Mouse (Mus musculus): ENCODE results near the gene Olfr97. TPM values are rescaled to one million over a fixed set of nuclear protein-coding genes. Genes with fewer than 3 reads are reported as not detected.

Olfr97 gene
- total and polyA plus RNA-seq, 2 experiments from 2014 or later = not detected

DNA sequence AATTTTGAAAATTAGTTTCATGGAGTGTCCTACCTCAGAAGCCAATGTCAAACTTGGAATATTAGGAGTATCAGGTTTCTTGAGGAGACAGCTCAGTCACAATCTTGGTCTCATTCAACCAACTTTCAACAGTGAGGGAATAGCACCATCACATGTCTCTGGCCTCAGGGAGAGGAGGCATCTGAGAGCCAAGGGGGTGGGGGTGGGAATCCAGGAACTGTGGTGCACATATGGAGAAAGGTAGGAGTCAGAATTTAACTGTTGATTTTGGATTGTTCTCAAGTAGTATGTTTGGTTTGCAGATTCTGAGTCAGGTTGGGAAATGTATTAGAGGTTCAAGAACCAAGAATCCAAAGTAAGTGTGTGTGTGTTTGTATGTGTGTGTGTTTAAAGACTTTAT is 44.1 kb downstream of the Olfr97 start:
- no peaks in the 10 kb centered on the region for H3K4me1 ChIP-seq (ENCODE audit: insufficient read depth, low read length)
- H3K4me2 ChIP-seq (ENCODE audit: low read depth, low read length, poor library complexity, severe bottlenecking) = no peak overlapping the region
- ATAC-seq (ENCODE audit: low FRiP score) (no peak), DNase-seq (ENCODE audit: low spot score) (no peak)
- H3K27me3 ChIP-seq (ENCODE audit: insufficient read depth, low read length) = peaks cover 3% of the 10 kb centered on the region; the same call in 1 of the 2 replicates
- no peak for TF ChIP-seq CTCF (IDR thresholded peaks at IDR 0.05)
- no peaks in the 10 kb centered on the region for H3K9me3 ChIP-seq (ENCODE audit: low read length)
- no peak overlapping the region for H3K9ac ChIP-seq (replicated peaks; ENCODE audit: low read length, poor library complexity, severe bottlenecking)
- no peak overlapping the region for H3K27ac ChIP-seq (ENCODE audit: low read depth, low read length)
- no peaks in the 10 kb centered on the region for H3K36me3 ChIP-seq (ENCODE audit: insufficient read depth, low read length)
- no peak overlapping the region for H3K4me3 ChIP-seq (ENCODE audit: low read depth, low read length)

DNA sequence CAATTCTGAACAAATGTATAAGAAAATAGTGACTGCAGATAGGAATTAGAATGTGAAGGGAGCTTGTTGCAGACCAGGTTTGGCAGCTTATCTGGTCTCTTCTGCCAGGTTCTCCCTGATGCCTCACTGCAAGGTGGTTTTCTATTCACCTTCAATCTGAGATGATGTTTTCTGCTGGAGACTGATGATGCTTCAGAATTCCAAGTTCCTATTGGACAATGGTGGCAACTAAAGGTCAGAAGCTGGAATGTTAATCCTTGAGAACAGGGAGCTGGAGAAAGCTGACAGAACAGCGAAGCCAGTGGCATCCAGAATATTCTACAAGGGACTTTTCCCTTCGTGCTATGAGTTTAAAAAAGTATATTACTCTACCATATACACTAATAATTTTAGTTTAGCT is 46.4 kb downstream of the Olfr97 start:
- Histone ChIP-seq H3K9me3 (ENCODE audit: low read length) (no peaks in the 10 kb centered on the region), H3K4me1 (ENCODE audit: insufficient read depth, low read length) (no peaks in the 10 kb centered on the region), H3K27ac (ENCODE audit: low read depth, low read length) (no peak overlapping the region), H3K4me3 (ENCODE audit: low read depth, low read length) (no peak overlapping the region), H3K27me3 (ENCODE audit: insufficient read depth, low read length) (no peaks in the 10 kb centered on the region), H3K36me3 (ENCODE audit: insufficient read depth, low read length) (no peaks in the 10 kb centered on the region), H3K4me2 (ENCODE audit: low read depth, low read length, poor library complexity, severe bottlenecking) (no peak overlapping the region), H3K9ac (replicated peaks; ENCODE audit: low read length, poor library complexity, severe bottlenecking) (no peak overlapping the region)
- ATAC-seq (ENCODE audit: low FRiP score) (peak; percentile 66; the same call in 1 of the 2 replicates), DNase-seq (ENCODE audit: low spot score) (peak; percentile 74)
- no peak for TF ChIP-seq CTCF (IDR thresholded peaks at IDR 0.05)
- 29% methylated on average over 2 of the region's 2 CpGs for WGBS

DNA sequence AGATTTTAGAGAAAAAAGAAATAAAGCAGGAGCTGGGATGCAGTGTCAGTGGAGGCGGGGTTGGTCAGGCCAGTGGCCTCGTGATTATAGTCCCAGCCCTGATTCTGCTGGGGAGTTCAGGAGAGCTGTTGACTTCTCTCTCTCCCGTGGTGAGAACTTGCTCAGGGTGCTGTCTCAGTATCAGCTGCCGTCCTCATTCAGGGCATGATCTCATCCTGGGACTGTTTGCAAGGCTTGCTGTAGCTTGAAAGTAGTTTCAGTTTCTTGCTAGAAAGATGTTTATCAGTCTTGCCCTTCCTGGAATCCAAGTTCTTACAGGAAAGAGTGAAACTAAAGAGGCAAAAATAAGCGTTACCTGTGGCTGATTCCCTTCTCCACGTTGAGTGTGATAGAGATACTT is 51.7 kb downstream of the Olfr97 start:
- WGBS = 57% methylated on average over 6 of the region's 6 CpGs
- Histone ChIP-seq H3K9ac (replicated peaks; ENCODE audit: low read length, poor library complexity, severe bottlenecking) (no peak overlapping the region), H3K27me3 (ENCODE audit: insufficient read depth, low read length) (no peaks in the 10 kb centered on the region), H3K27ac (ENCODE audit: low read depth, low read length) (no peak overlapping the region), H3K4me3 (ENCODE audit: low read depth, low read length) (no peak overlapping the region), H3K36me3 (ENCODE audit: insufficient read depth, low read length) (no peaks in the 10 kb centered on the region), H3K4me1 (ENCODE audit: insufficient read depth, low read length) (no peaks in the 10 kb centered on the region), H3K9me3 (ENCODE audit: low read length) (no peaks in the 10 kb centered on the region), H3K4me2 (ENCODE audit: low read depth, low read length, poor library complexity, severe bottlenecking) (no peak overlapping the region)
- TF ChIP-seq CTCF (IDR thresholded peaks at IDR 0.05) = no peak
- no peak for DNase-seq (ENCODE audit: low spot score)
- ATAC-seq (ENCODE audit: low FRiP score) = no peak

Other genes starting within 250 kb of the Olfr97 start
- gene H2-M5, start 247.8 kb downstream of the Olfr97 start, total RNA-seq (2014; rRNA removed) = 2.0 and 4.3 TPM in 2 replicates
- gene H2-M5, start 247.8 kb downstream of the Olfr97 start, polyA plus RNA-seq (2015; fragmentation: Nextera tagmentation; extraction: Ambion mirVana) = 1.3 and 1.6 TPM in 2 replicates
- 140 and 182 TPM in 2 replicates for gene Zfp57, start 236.2 kb downstream of the Olfr97 start, total RNA-seq (2014; rRNA removed)
- gene Zfp57, start 236.2 kb downstream of the Olfr97 start, polyA plus RNA-seq (2015; fragmentation: Nextera tagmentation; extraction: Ambion mirVana) = 166 and 171 TPM in 2 replicates
- gene Mog, start 213.9 kb downstream of the Olfr97 start, total RNA-seq (2014; rRNA removed) = not detected in 2 replicates
- gene Mog, start 213.9 kb downstream of the Olfr97 start, polyA plus RNA-seq (2015; fragmentation: Nextera tagmentation; extraction: Ambion mirVana) = 0.95 and 1.1 TPM in 2 replicates
- gene Gabbr1, start 191.4 kb downstream of the Olfr97 start, total RNA-seq (2014; rRNA removed) = 633 and 639 TPM in 2 replicates
- 111 and 116 TPM in 2 replicates for gene Gabbr1, start 191.4 kb downstream of the Olfr97 start, polyA plus RNA-seq (2015; fragmentation: Nextera tagmentation; extraction: Ambion mirVana)
- not detected in 2 replicates for gene Olfr90, start 148.8 kb downstream of the Olfr97 start, total RNA-seq (2014; rRNA removed)
- not detected in 2 replicates for gene Olfr90, start 148.8 kb downstream of the Olfr97 start, polyA plus RNA-seq (2015; fragmentation: Nextera tagmentation; extraction: Ambion mirVana)
- gene Olfr91, start 139.1 kb downstream of the Olfr97 start, total RNA-seq (2014; rRNA removed) = not detected in 2 replicates
- not detected in 2 replicates for gene Olfr91, start 139.1 kb downstream of the Olfr97 start, polyA plus RNA-seq (2015; fragmentation: Nextera tagmentation; extraction: Ambion mirVana)
- not detected in 2 replicates for gene Olfr92, start 117.2 kb downstream of the Olfr97 start, total RNA-seq (2014; rRNA removed)
- gene Olfr92, start 117.2 kb downstream of the Olfr97 start, polyA plus RNA-seq (2015; fragmentation: Nextera tagmentation; extraction: Ambion mirVana) = not detected in 2 replicates
- not detected in 2 replicates for gene Olfr93, start 75.8 kb downstream of the Olfr97 start, total RNA-seq (2014; rRNA removed)
- gene Olfr93, start 75.8 kb downstream of the Olfr97 start, polyA plus RNA-seq (2015; fragmentation: Nextera tagmentation; extraction: Ambion mirVana) = not detected in 2 replicates
- not detected in 2 replicates for gene Ubd, start 43.4 kb downstream of the Olfr97 start, total RNA-seq (2014; rRNA removed)
- gene Ubd, start 43.4 kb downstream of the Olfr97 start, polyA plus RNA-seq (2015; fragmentation: Nextera tagmentation; extraction: Ambion mirVana) = not detected in 2 replicates
- gene Olfr94, start 36.3 kb downstream of the Olfr97 start, total RNA-seq (2014; rRNA removed) = not detected in 2 replicates
- not detected in 2 replicates for gene Olfr94, start 36.3 kb downstream of the Olfr97 start, polyA plus RNA-seq (2015; fragmentation: Nextera tagmentation; extraction: Ambion mirVana)
- gene Olfr95, start 24.2 kb downstream of the Olfr97 start, total RNA-seq (2014; rRNA removed) = not detected in 2 replicates
- 0.02 TPM in 1 of 2 replicates, not detected in the other for gene Olfr95, start 24.2 kb downstream of the Olfr97 start, polyA plus RNA-seq (2015; fragmentation: Nextera tagmentation; extraction: Ambion mirVana)
- gene Olfr96, start 17.2 kb downstream of the Olfr97 start, total RNA-seq (2014; rRNA removed) = not detected in 2 replicates
- not detected in 2 replicates for gene Olfr96, start 17.2 kb downstream of the Olfr97 start, polyA plus RNA-seq (2015; fragmentation: Nextera tagmentation; extraction: Ambion mirVana)
- not detected in 2 replicates for gene Olfr98, start 26.4 kb upstream of the Olfr97 start, total RNA-seq (2014; rRNA removed)
- not detected in 2 replicates for gene Olfr98, start 26.4 kb upstream of the Olfr97 start, polyA plus RNA-seq (2015; fragmentation: Nextera tagmentation; extraction: Ambion mirVana)
- gene H2-M3, start 32.9 kb upstream of the Olfr97 start, total RNA-seq (2014; rRNA removed) = 1.6 TPM in 2 replicates
- gene H2-M3, start 32.9 kb upstream of the Olfr97 start, polyA plus RNA-seq (2015; fragmentation: Nextera tagmentation; extraction: Ambion mirVana) = 2.5 and 2.6 TPM in 2 replicates
- gene Olfr99, start 46.1 kb upstream of the Olfr97 start, total RNA-seq (2014; rRNA removed) = not detected in 2 replicates
- gene Olfr99, start 46.1 kb upstream of the Olfr97 start, polyA plus RNA-seq (2015; fragmentation: Nextera tagmentation; extraction: Ambion mirVana) = not detected in 2 replicates
- not detected in 2 replicates for gene Olfr101, start 67.0 kb upstream of the Olfr97 start, total RNA-seq (2014; rRNA removed)
- gene Olfr101, start 67.0 kb upstream of the Olfr97 start, polyA plus RNA-seq (2015; fragmentation: Nextera tagmentation; extraction: Ambion mirVana) = not detected in 2 replicates
- not detected in 2 replicates for gene Olfr102, start 79.7 kb upstream of the Olfr97 start, total RNA-seq (2014; rRNA removed)
- not detected in 2 replicates for gene Olfr102, start 79.7 kb upstream of the Olfr97 start, polyA plus RNA-seq (2015; fragmentation: Nextera tagmentation; extraction: Ambion mirVana)
- not detected in 2 replicates for gene Olfr103, start 102.4 kb upstream of the Olfr97 start, total RNA-seq (2014; rRNA removed)
- gene Olfr103, start 102.4 kb upstream of the Olfr97 start, polyA plus RNA-seq (2015; fragmentation: Nextera tagmentation; extraction: Ambion mirVana) = not detected in 2 replicates
- 0.33 TPM in 1 of 2 replicates, not detected in the other for gene Olfr104-ps, start 122.3 kb upstream of the Olfr97 start, total RNA-seq (2014; rRNA removed)
- gene Olfr104-ps, start 122.3 kb upstream of the Olfr97 start, polyA plus RNA-seq (2015; fragmentation: Nextera tagmentation; extraction: Ambion mirVana) = not detected in 2 replicates
- not detected in 2 replicates for gene Olfr105-ps, start 141.7 kb upstream of the Olfr97 start, total RNA-seq (2014; rRNA removed)
- not detected in 2 replicates for gene Olfr105-ps, start 141.7 kb upstream of the Olfr97 start, polyA plus RNA-seq (2015; fragmentation: Nextera tagmentation; extraction: Ambion mirVana)
- not detected in 2 replicates for gene Olfr106-ps, start 153.1 kb upstream of the Olfr97 start, total RNA-seq (2014; rRNA removed)
- gene Olfr106-ps, start 153.1 kb upstream of the Olfr97 start, polyA plus RNA-seq (2015; fragmentation: Nextera tagmentation; extraction: Ambion mirVana) = not detected in 2 replicates
- gene Olfr107, start 161.9 kb upstream of the Olfr97 start, total RNA-seq (2014; rRNA removed) = not detected in 2 replicates
- not detected in 2 replicates for gene Olfr107, start 161.9 kb upstream of the Olfr97 start, polyA plus RNA-seq (2015; fragmentation: Nextera tagmentation; extraction: Ambion mirVana)
- not detected in 2 replicates for gene Olfr108, start 208.2 kb upstream of the Olfr97 start, total RNA-seq (2014; rRNA removed)
- gene Olfr108, start 208.2 kb upstream of the Olfr97 start, polyA plus RNA-seq (2015; fragmentation: Nextera tagmentation; extraction: Ambion mirVana) = not detected in 2 replicates
- not detected in 2 replicates for gene Olfr109, start 221.6 kb upstream of the Olfr97 start, total RNA-seq (2014; rRNA removed)
- gene Olfr109, start 221.6 kb upstream of the Olfr97 start, polyA plus RNA-seq (2015; fragmentation: Nextera tagmentation; extraction: Ambion mirVana) = not detected in 2 replicates
- not detected in 2 replicates for gene H2-M2, start 246.2 kb upstream of the Olfr97 start, total RNA-seq (2014; rRNA removed)
- gene H2-M2, start 246.2 kb upstream of the Olfr97 start, polyA plus RNA-seq (2015; fragmentation: Nextera tagmentation; extraction: Ambion mirVana) = not detected in 2 replicates

Data from midbrain, postnatal 0 days (tissue).